Mouse (Mus musculus): Measurements from ENCODE around the gene Psmd5.

- TF ChIP-seq POLR2A (IDR thresholded peaks at IDR 0.05; ENCODE audit: low read depth, low read length) (no peak), CTCF (IDR thresholded peaks at IDR 0.05; ENCODE audit: extremely low read depth, insufficient read length, insufficient replicate concordance, low read depth, low read length) (no peak)
Observed at GRCm38 (mm10) chr2:34912613-34913012, 37.8 kb upstream of the Psmd5 start.
